Mouse (Mus musculus): Measurements from ENCODE around the gene Slc16a12.

DNA sequence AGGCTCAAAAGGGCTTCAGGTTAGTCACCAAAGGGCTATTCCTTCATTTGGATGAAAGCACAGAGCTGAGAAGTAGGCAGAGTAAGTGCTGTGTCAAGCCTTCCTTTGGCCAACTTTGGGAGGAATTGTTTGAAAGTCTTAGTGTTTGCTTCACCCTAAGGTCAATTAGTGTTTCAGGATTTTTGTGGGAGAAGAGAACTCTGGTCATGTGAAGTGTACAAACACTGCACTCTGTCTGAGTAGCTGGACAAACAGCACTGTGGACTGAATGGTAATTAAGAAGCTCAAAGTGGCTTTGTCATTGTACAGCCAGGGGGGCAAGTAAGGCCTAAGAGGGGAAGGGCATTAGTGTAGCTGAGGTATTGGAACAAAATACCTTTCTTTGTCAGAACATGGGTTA, 115.6 kb downstream of the Slc16a12 start:
- no peak for TF ChIP-seq CTCF (IDR thresholded peaks at IDR 0.05; ENCODE audit: extremely low read depth, insufficient read depth, low read length)
- TF ChIP-seq POLR2A (IDR thresholded peaks at IDR 0.05; ENCODE audit: extremely low read depth, insufficient read depth, low read length) = no peak

Measured in cortical plate, adult 2 months (tissue).